Mouse (Mus musculus): Measurements from ENCODE around the gene Vps35l. TPM values are rescaled to one million over a fixed set of nuclear protein-coding genes. Genes with fewer than 3 reads are reported as not detected.

Gene Vps35l
- polyA plus RNA-seq, 1 experiment from 2014 or later, result 68.3 TPM

DNA sequence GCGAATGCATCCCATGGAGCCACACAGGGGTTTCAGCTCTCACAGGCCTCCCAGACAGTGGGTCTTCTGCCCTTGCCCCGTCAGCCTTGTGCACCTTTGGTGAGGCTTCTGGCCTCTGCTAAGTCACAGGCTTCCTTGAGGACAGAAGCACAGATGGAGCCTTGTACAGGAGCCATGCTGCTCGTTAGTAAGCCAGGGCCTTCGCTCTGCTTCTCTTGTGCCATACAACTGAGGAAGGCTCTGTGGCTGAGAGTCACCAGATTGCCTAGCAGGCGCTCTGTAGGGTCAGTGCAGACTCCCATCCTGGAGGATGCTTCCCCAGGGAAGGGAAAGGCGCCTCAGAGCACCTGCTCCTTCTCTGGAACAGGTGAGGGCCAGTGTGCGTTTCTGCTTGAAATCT is 36.0 kb downstream of the Vps35l start:
- peaks cover 15% of the 10 kb centered on the region; the same call in 1 of the 2 replicates for H3K36me3 ChIP-seq (ENCODE audit: control insufficient read depth, insufficient read depth, low read length)
- no peak for ATAC-seq (ENCODE audit: insufficient number of reproducible peaks, insufficient read depth, low FRiP score, low read depth)
- no peak overlapping the region for H3K9ac ChIP-seq (replicated peaks; ENCODE audit: low read depth, low read length)

DNA sequence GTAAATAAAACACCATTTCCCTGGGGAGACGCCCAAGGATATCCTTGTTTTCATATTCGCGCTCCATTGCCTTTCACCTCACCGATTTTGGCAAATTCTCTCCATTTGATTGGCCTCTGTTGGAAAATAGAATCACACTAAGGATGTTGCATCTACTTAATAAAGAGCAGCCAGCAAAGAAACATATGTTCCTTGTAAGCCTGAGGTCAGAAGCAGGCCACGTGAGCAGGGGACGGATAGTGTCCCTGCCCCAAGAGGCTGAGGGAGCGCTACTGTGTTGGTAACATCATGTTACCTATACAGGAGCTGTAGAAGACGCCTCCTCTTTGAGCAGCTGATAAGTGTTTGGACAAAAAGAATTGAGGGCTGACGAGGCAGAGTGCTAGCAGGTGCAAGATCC is 36.5 kb downstream of the Vps35l start:
- Histone ChIP-seq H3K9me3 (ENCODE audit: control insufficient read depth, low read depth, low read length) (no peaks in the 10 kb centered on the region), H3K27ac (ENCODE audit: low read length) (no peak overlapping the region), H3K27me3 (ENCODE audit: control insufficient read depth, insufficient read depth, low read length) (no peaks in the 10 kb centered on the region), H3K4me2 (replicated peaks; ENCODE audit: low read depth, low read length) (no peak overlapping the region), H3K9ac (replicated peaks; ENCODE audit: low read depth, low read length) (no peak overlapping the region), H3K4me1 (ENCODE audit: control insufficient read depth, insufficient read depth, low read length) (no peaks in the 10 kb centered on the region), H3K36me3 (ENCODE audit: control insufficient read depth, insufficient read depth, low read length) (peaks cover 18% of the 10 kb centered on the region; the same call in 1 of the 2 replicates), H3K4me3 (ENCODE audit: low read depth, low read length) (no peak overlapping the region)
- ATAC-seq (ENCODE audit: insufficient number of reproducible peaks, insufficient read depth, low FRiP score, low read depth), result no peak
- WGBS, result 89% methylated on average over 9 of the region's 9 CpGs

More for the DNA sequence above, 36.0 kb downstream of the Vps35l start:
- Histone ChIP-seq H3K4me1 (ENCODE audit: control insufficient read depth, insufficient read depth, low read length) (no peaks in the 10 kb centered on the region), H3K9me3 (ENCODE audit: control insufficient read depth, low read depth, low read length) (no peaks in the 10 kb centered on the region), H3K27ac (ENCODE audit: low read length) (no peak overlapping the region), H3K4me2 (replicated peaks; ENCODE audit: low read depth, low read length) (no peak overlapping the region), H3K4me3 (ENCODE audit: low read depth, low read length) (no peak overlapping the region), H3K27me3 (ENCODE audit: control insufficient read depth, insufficient read depth, low read length) (no peaks in the 10 kb centered on the region)
- WGBS, result 88% methylated on average over 7 of the region's 7 CpGs

DNA sequence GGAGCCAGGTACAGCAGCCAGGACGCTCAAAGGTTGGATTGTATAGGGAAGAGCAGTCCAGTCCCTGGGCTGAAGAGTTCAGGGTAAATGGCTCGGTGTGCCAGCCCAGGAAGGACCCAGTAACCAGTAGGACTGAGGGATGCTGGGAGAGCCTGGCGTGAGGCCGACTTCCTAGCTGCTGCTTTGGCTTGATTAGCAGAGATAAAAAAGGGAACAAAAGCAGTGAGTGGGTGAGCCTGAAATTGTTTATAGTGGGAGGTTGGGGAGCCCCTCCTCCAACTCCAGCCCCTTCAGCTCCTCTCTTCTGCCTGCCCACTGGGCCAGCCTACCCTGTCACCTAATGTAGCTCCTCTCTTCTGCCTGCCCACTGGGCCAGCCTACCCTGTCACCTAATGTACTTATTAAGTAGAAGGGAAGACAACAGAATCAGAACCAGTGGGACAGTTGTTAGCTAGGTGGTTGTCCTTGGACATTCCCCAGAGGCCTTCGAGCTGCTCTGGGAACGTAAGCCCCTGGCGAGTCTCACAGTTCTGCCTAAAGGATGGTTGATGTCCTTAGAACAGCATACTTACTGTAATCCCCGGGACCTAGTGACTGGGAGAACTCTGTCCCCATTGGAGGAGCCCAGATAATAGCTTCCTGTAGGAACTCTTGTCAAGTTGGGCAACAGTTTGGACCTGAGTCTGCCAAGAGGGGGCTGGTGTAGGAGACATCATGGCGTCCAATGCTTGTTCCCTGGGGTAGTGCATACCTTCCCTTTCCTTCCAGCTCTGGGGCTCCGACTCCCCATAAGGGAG is 37.8 kb downstream of the Vps35l start:
- no peak for ATAC-seq (ENCODE audit: insufficient number of reproducible peaks, insufficient read depth, low FRiP score, low read depth)
- H3K4me1 ChIP-seq (ENCODE audit: control insufficient read depth, insufficient read depth, low read length), result no peaks in the 10 kb centered on the region
- H3K27me3 ChIP-seq (ENCODE audit: control insufficient read depth, insufficient read depth, low read length), result no peaks in the 10 kb centered on the region
- no peak overlapping the region for H3K9ac ChIP-seq (replicated peaks; ENCODE audit: low read depth, low read length)
- H3K9me3 ChIP-seq (ENCODE audit: control insufficient read depth, low read depth, low read length), result no peaks in the 10 kb centered on the region
- no peak overlapping the region for H3K4me2 ChIP-seq (replicated peaks; ENCODE audit: low read depth, low read length)
- no peak overlapping the region for H3K27ac ChIP-seq (ENCODE audit: low read length)
- H3K36me3 ChIP-seq (ENCODE audit: control insufficient read depth, insufficient read depth, low read length), result peaks cover 18% of the 10 kb centered on the region; the same call in 1 of the 2 replicates
- WGBS, result 75% methylated on average over 10 of the region's 10 CpGs
- H3K4me3 ChIP-seq (ENCODE audit: low read depth, low read length), result no peak overlapping the region

- no peak overlapping the region for H3K9ac ChIP-seq (replicated peaks; ENCODE audit: low read depth, low read length)
- no peak overlapping the region for H3K4me3 ChIP-seq (ENCODE audit: low read depth, low read length)
- ATAC-seq (ENCODE audit: insufficient number of reproducible peaks, insufficient read depth, low FRiP score, low read depth), result no peak
- WGBS, result 79% methylated on average over 6 of the region's 6 CpGs
- no peaks in the 10 kb centered on the region for H3K27me3 ChIP-seq (ENCODE audit: control insufficient read depth, insufficient read depth, low read length)
- no peaks in the 10 kb centered on the region for H3K9me3 ChIP-seq (ENCODE audit: control insufficient read depth, low read depth, low read length)
- H3K27ac ChIP-seq (ENCODE audit: low read length), result no peak overlapping the region
- no peak overlapping the region for H3K4me2 ChIP-seq (replicated peaks; ENCODE audit: low read depth, low read length)
- H3K36me3 ChIP-seq (ENCODE audit: control insufficient read depth, insufficient read depth, low read length), result peaks cover 18% of the 10 kb centered on the region; the same call in 1 of the 2 replicates
- H3K4me1 ChIP-seq (ENCODE audit: control insufficient read depth, insufficient read depth, low read length), result no peaks in the 10 kb centered on the region
Measured at GRCm38 (mm10) chr7:118778561-118778960, 38.5 kb downstream of the Vps35l start.

DNA sequence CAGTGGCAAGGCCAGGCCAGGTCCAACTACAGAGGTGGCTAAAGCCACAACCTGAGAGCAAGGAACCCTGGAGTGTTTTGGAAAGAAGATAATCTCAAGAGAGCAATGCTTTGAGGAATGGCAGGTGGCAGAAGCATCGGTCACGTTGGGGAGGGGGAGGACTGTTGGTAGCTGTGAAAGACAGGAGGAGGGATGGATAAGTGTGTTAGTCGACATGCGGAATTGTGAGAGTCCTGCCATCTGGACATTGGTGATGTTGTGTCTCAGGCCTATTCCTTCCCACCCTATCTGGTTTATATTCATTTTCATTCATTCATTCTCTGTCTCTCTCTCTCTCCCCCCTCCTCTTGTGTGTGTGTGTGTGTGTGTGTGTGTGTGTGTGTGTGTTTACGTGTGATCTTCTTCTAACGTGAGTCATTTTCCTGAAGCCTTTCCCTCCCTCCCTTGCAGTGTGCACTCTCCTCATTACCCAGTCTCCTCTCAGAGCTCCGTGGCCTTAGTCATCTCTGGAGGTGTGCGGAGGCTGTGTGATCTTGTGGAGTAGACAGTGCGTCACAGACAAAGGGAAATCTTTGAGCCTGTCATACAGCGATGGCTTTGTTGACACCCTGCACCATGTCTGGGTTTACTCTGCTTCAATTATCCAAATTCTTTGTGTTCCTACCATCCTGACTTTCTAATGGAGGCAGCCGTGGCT is 43.4 kb downstream of the Vps35l start:
- H3K27me3 ChIP-seq (ENCODE audit: control insufficient read depth, insufficient read depth, low read length), result no peaks in the 10 kb centered on the region
- no peak overlapping the region for H3K4me2 ChIP-seq (replicated peaks; ENCODE audit: low read depth, low read length)
- no peaks in the 10 kb centered on the region for H3K9me3 ChIP-seq (ENCODE audit: control insufficient read depth, low read depth, low read length)
- peaks cover 12% of the 10 kb centered on the region; the same call in 1 of the 2 replicates for H3K36me3 ChIP-seq (ENCODE audit: control insufficient read depth, insufficient read depth, low read length)
- H3K4me3 ChIP-seq (ENCODE audit: low read depth, low read length), result no peak overlapping the region
- H3K9ac ChIP-seq (replicated peaks; ENCODE audit: low read depth, low read length), result no peak overlapping the region
- H3K27ac ChIP-seq (ENCODE audit: low read length), result no peak overlapping the region
- no peaks in the 10 kb centered on the region for H3K4me1 ChIP-seq (ENCODE audit: control insufficient read depth, insufficient read depth, low read length)
- no peak for ATAC-seq (ENCODE audit: insufficient number of reproducible peaks, insufficient read depth, low FRiP score, low read depth)
- WGBS, result 87% methylated on average over 11 of the region's 11 CpGs

GRCm38 (mm10) chr7:118786091-118786490 is 46.1 kb downstream of the Vps35l start:
- no peak for ATAC-seq (ENCODE audit: insufficient number of reproducible peaks, insufficient read depth, low FRiP score, low read depth)
- no peak overlapping the region for H3K9ac ChIP-seq (replicated peaks; ENCODE audit: low read depth, low read length)
- no peak overlapping the region for H3K27ac ChIP-seq (ENCODE audit: low read length)
- H3K27me3 ChIP-seq (ENCODE audit: control insufficient read depth, insufficient read depth, low read length), result no peaks in the 10 kb centered on the region
- no peaks in the 10 kb centered on the region for H3K9me3 ChIP-seq (ENCODE audit: control insufficient read depth, low read depth, low read length)
- H3K36me3 ChIP-seq (ENCODE audit: control insufficient read depth, insufficient read depth, low read length), result peaks cover 5% of the 10 kb centered on the region; the same call in 1 of the 2 replicates
- H3K4me3 ChIP-seq (ENCODE audit: low read depth, low read length), result no peak overlapping the region
- H3K4me1 ChIP-seq (ENCODE audit: control insufficient read depth, insufficient read depth, low read length), result no peaks in the 10 kb centered on the region
- WGBS, result 85% methylated on average over 6 of the region's 6 CpGs
- no peak overlapping the region for H3K4me2 ChIP-seq (replicated peaks; ENCODE audit: low read depth, low read length)

DNA sequence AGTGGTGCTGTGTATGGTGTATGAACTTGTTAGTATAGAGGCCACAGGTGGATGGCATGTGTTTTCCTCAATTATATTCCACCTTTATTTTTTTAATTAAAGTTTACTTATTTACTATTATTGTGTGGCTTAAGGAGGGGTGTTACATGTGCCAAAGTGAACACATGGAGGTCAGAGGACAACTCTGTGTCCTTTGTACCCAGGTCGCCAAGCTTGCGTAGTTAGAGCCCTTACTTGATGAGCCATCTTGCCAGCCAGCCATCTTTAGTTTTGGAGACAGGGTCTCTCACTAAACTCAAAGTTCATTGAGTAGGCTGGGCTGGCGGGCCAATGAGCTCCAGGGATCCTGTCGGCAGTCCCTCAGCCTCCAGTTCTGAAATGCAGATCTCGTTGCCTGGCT is 47.3 kb downstream of the Vps35l start:
- Histone ChIP-seq H3K4me2 (replicated peaks; ENCODE audit: low read depth, low read length) (no peak overlapping the region), H3K27ac (ENCODE audit: low read length) (no peak overlapping the region), H3K4me3 (ENCODE audit: low read depth, low read length) (no peak overlapping the region), H3K4me1 (ENCODE audit: control insufficient read depth, insufficient read depth, low read length) (no peaks in the 10 kb centered on the region), H3K9me3 (ENCODE audit: control insufficient read depth, low read depth, low read length) (no peaks in the 10 kb centered on the region), H3K9ac (replicated peaks; ENCODE audit: low read depth, low read length) (no peak overlapping the region), H3K27me3 (ENCODE audit: control insufficient read depth, insufficient read depth, low read length) (no peaks in the 10 kb centered on the region), H3K36me3 (ENCODE audit: control insufficient read depth, insufficient read depth, low read length) (peaks cover 6% of the 10 kb centered on the region; the same call in 1 of the 2 replicates)
- WGBS, result 92% methylated on average over 5 of the region's 5 CpGs
- ATAC-seq (ENCODE audit: insufficient number of reproducible peaks, insufficient read depth, low FRiP score, low read depth), result no peak

- Histone ChIP-seq H3K36me3 (ENCODE audit: control insufficient read depth, insufficient read depth, low read length) (peaks cover 10% of the 10 kb centered on the region; the same call in 1 of the 2 replicates), H3K4me1 (ENCODE audit: control insufficient read depth, insufficient read depth, low read length) (no peaks in the 10 kb centered on the region)
- WGBS, result 59% methylated on average over 7 of the region's 7 CpGs
Measured at GRCm38 (mm10) chr7:118788481-118788880, 48.5 kb downstream of the Vps35l start.

More at GRCm38 (mm10) chr7:118788481-118788880, 48.5 kb downstream of the Vps35l start:
- no peak for ATAC-seq (ENCODE audit: insufficient number of reproducible peaks, insufficient read depth, low FRiP score, low read depth)
- Histone ChIP-seq H3K4me3 (ENCODE audit: low read depth, low read length) (no peak overlapping the region), H3K4me2 (replicated peaks; ENCODE audit: low read depth, low read length) (no peak overlapping the region), H3K9me3 (ENCODE audit: control insufficient read depth, low read depth, low read length) (no peaks in the 10 kb centered on the region), H3K27me3 (ENCODE audit: control insufficient read depth, insufficient read depth, low read length) (no peaks in the 10 kb centered on the region), H3K27ac (ENCODE audit: low read length) (no peak overlapping the region), H3K9ac (replicated peaks; ENCODE audit: low read depth, low read length) (no peak overlapping the region)
